Mouse (Mus musculus) E14TG2a.4 (cell line): ENCODE results near the gene Opalin.

Experiments used
- H3K27me3 ChIP-seq: 2 replicates; pipeline ENCODE4 v1.6.1; 2014; ENCODE audit warnings: low read length, control low read depth; ENCODE audit not compliant: insufficient read depth
- H3K36me3 ChIP-seq: 2 replicates; pipeline ENCODE4 v1.6.1; 2014; ENCODE audit warnings: low read length, control low read depth; ENCODE audit not compliant: insufficient read depth
- H3K4me1 ChIP-seq: replicated peaks from 2 replicates; pipeline ENCODE4 v1.6.1; 2014; ENCODE audit warnings: low read depth, low read length, control low read depth
- H3K4me3 ChIP-seq: replicated peaks from 2 replicates; pipeline ENCODE4 v1.5.1; 2014; ENCODE audit warnings: mild to moderate bottlenecking, low read length
- H3K9me3 ChIP-seq: 2 replicates; pipeline ENCODE4 v1.6.1; 2014; ENCODE audit warnings: low read length, control low read depth
- CTCF ChIP-seq: conservative IDR thresholded peaks from 2 replicates; pipeline ENCODE4 v1.5.1; 2014; ENCODE audit warnings: low read length
- NANOG ChIP-seq: IDR thresholded peaks from 2 replicates; pipeline ENCODE4 v1.6.1; 2014; ENCODE audit warnings: borderline replicate concordance, low read length, mixed read lengths
- POU5F1 ChIP-seq: IDR thresholded peaks from 2 replicates; pipeline ENCODE4 v1.6.1; 2014; ENCODE audit warnings: low read length, borderline replicate concordance

Gene Opalin

DNA sequence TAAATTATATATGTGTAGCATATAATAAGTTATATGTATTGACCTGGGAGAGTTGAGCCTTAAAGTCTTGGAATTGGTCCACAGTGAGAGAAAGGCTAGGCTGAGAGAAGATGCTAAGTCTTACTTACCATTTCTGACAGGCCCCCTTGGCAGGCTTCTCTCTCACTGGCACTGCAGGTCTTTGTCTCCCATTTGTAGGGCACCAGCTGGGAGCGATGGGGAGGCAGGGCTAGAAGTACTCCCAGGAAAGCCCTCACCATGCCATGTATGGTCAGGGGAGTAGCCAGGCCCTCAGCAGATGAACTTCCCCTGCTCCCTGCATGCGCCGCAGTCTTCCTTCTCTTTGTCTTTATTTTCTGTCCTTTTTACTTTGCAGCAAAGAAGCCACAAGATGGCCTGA, at the start of gene Opalin:
Opalin (minus strand) TSS at position 208 of the 400 bp plus-strand sequence.
- no peak for TF ChIP-seq NANOG
- no peak for TF ChIP-seq CTCF
- no peak for TF ChIP-seq POU5F1
- Histone ChIP-seq H3K4me1 (peaks cover 17% of the 10 kb centered on the region), H3K27me3 (no peaks in the 10 kb centered on the region), H3K9me3 (no peaks in the 10 kb centered on the region), H3K36me3 (no peaks in the 10 kb centered on the region), H3K4me3 (no peak within 1 kb of the TSS)

DNA sequence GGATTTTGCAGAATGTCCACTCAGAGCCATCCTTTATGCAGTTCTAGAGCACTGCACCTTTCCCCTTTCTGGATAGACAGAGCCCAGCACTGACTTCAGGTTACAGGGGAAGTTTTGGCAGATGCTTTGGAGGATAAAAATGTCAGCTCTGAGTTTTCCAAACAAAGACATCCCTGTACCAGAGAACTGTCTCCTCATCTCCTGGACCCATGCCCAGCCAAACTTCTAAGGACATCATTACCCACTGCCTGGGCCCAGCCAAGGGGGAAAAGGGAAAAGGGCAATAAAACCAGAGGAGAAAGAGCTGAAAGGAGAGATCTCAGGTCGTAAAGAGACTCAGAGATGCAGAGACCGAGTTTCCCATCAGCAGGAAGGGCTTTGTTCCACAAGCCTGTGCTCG, 46.1 kb upstream of the Opalin start:
- Histone ChIP-seq H3K4me3 (no peak overlapping the region), H3K9me3 (no peaks in the 10 kb centered on the region; the same call in 1 of the 2 replicates), H3K27me3 (no peaks in the 10 kb centered on the region), H3K4me1 (no peaks in the 10 kb centered on the region), H3K36me3 (no peaks in the 10 kb centered on the region)
- TF ChIP-seq CTCF, result no peak
- no peak for TF ChIP-seq NANOG
- TF ChIP-seq POU5F1, result no peak

DNA sequence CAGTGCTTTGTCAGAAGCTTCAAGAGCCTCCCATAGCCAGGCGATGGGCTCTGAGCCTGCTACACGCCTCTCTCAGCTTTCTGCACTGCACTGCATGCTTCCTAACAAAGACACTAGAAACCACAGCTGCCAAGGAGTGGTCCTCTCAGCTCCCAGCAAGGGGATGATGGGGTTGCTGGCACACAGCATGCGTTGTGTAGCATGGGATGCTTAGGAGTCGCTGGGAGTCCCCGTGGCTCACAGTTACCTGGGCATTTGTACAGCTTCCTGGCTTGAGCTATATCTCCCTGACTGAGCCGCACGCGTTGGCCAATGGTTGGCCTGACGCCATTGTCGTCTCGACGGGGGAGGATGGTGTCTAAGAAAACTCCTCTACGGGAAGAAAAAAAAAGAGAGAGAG, 43.0 kb upstream of the Opalin start:
- H3K36me3 ChIP-seq, result no peaks in the 10 kb centered on the region
- no peak overlapping the region for H3K4me3 ChIP-seq
- H3K27me3 ChIP-seq, result no peaks in the 10 kb centered on the region
- H3K4me1 ChIP-seq, result no peaks in the 10 kb centered on the region
- no peaks in the 10 kb centered on the region; the same call in 1 of the 2 replicates for H3K9me3 ChIP-seq
- no peak for TF ChIP-seq NANOG
- TF ChIP-seq POU5F1, result no peak
- TF ChIP-seq CTCF, result no peak

DNA sequence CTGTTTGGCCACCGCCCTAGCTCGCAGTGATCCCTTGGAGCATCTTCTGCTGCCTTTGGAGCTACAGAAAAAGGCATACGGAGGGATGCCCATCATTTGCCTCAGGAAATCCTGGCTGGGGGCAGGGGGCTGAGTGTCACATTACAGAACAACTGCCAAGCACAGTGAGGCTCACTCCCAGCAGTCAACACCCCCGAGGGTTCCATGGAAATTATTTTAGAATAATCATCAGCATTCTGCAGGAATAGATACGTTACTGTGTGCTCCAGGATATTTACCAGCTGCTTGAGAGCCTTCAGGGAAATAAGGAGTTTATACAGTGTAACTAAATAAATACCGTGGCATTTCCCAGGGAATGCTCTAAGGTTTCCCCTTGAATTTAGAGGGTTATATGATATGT, 41.4 kb upstream of the Opalin start:
- no peak for TF ChIP-seq POU5F1
- TF ChIP-seq CTCF, result no peak
- no peak for TF ChIP-seq NANOG
- Histone ChIP-seq H3K4me1 (0 out of 2 replicates have a peak, but pooled peaks cover 6% of the 10 kb centered on the region), H3K36me3 (no peaks in the 10 kb centered on the region), H3K4me3 (no peak overlapping the region), H3K9me3 (no peaks in the 10 kb centered on the region; the same call in 1 of the 2 replicates), H3K27me3 (no peaks in the 10 kb centered on the region)

DNA sequence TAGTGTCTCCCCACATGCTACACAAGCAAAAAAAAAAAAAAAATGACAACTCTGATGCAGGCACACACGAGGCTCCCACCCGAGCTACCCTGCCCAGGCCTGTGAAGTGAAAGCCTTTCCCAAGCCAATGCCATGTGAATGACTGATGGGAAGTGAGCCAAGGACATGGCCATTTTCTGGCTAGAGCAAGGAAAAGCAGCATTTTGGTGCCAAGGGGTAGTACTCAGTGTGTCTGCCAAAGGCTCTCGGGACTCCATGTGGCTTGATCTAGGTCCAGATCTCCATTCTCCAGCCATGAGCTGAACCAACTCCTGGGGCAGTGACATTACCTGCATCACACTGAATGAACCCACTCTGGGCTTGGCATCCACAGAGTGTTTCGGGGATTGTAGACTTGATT, 40.4 kb upstream of the Opalin start:
- Histone ChIP-seq H3K4me3 (no peak overlapping the region), H3K4me1 (0 out of 2 replicates have a peak, but pooled peaks cover 6% of the 10 kb centered on the region), H3K27me3 (no peaks in the 10 kb centered on the region), H3K36me3 (no peaks in the 10 kb centered on the region), H3K9me3 (no peaks in the 10 kb centered on the region)
- TF ChIP-seq POU5F1 (no peak), NANOG (no peak), CTCF (no peak)

DNA sequence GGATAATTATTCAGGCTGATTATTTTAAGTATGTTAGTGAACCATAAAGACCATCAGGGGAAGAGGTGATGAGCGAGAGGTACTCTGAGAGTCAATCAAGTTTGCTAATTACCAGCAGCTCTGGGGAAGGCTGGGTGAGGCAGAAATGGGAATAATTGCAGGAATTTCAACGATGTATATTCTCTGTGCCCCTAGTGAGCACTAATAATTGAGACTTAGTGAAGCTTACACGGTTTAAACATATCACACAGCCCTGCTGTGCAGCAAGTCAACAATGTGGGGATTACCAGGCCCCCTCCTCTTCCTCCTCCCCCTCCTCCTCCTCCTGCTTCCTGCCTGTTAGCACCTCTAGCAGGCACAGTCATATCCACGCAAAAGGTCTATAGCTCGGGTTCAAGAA, 37.7 kb upstream of the Opalin start:
- Histone ChIP-seq H3K4me1 (0 out of 2 replicates have a peak, but pooled peaks cover 6% of the 10 kb centered on the region), H3K9me3 (0 out of 2 replicates have a peak, but pooled peaks cover 4% of the 10 kb centered on the region), H3K27me3 (peaks cover 8% of the 10 kb centered on the region; the same call in 1 of the 2 replicates), H3K36me3 (no peaks in the 10 kb centered on the region), H3K4me3 (no peak overlapping the region)
- TF ChIP-seq NANOG (no peak), CTCF (no peak), POU5F1 (no peak)

DNA sequence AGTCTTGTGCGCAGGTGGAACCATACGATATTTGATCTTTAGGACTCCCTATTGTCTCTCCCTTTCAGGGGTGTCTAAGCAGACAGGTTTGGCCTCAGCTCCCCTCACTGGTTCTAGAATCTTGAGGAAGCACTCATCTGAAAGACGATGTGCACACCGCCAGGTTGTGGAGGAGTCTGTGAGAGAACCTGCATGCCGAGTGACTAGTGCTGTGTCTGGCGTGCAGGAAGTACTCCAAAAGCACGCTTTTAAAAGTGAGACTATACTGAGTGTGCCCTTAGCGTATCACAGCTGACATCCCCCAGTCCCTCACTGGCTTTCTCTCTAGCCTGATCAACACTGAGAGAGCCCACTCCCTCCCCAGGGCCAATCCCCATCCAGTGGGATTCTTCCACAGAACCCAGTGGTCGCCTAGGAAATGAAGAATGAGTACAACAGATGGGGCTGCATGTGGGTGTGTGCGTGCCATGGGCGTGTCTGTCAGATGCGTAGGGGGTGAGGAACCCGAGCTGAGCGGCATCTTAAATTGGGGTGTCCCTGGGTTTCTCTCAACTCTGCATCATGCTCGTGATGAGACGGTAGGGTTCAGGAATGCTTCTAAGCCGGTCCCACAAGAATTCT, 37.1 kb upstream of the Opalin start:
- peaks cover 8% of the 10 kb centered on the region; the same call in 1 of the 2 replicates for H3K27me3 ChIP-seq
- 0 out of 2 replicates have a peak, but pooled peaks cover 4% of the 10 kb centered on the region for H3K9me3 ChIP-seq
- no peak overlapping the region for H3K4me3 ChIP-seq
- H3K4me1 ChIP-seq, result 0 out of 2 replicates have a peak, but pooled peaks cover 6% of the 10 kb centered on the region
- TF ChIP-seq CTCF (no peak), POU5F1 (no peak), NANOG (no peak)
- H3K36me3 ChIP-seq, result no peaks in the 10 kb centered on the region

DNA sequence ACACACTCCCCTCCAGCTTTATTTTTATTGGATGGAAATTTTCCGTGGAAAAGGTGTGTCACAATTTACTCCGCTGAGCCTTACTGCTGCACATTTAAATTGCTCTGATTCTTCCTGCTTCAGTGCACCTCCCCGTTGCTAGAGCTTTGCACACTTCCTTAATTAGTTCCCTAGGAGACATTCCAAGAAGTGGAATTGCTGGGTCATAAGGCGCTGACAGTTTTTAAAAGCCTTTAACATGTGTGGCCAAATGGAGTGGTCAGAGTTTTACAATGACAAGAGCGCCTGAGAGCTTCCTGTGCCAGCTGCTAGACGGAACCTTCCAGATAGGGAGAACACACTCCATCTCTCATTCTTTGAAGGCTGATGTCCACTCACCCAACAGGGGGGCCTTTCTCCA, 35.7 kb upstream of the Opalin start:
- Histone ChIP-seq H3K27me3 (peaks cover 8% of the 10 kb centered on the region; the same call in 1 of the 2 replicates), H3K4me1 (0 out of 2 replicates have a peak, but pooled peaks cover 6% of the 10 kb centered on the region), H3K4me3 (no peak overlapping the region), H3K36me3 (no peaks in the 10 kb centered on the region), H3K9me3 (0 out of 2 replicates have a peak, but pooled peaks cover 4% of the 10 kb centered on the region)
- no peak for TF ChIP-seq POU5F1
- no peak for TF ChIP-seq NANOG
- TF ChIP-seq CTCF, result no peak
